Mouse (Mus musculus) neural tube, embryonic 14.5 days (tissue): ENCODE results near the gene Olfr1395. TPM values are rescaled to one million over a fixed set of nuclear protein-coding genes. Genes with fewer than 3 reads are reported as not detected.
"Not testable (repeated sequence)": the region's sequence is repeated elsewhere in the genome, so short reads cannot be mapped to it uniquely, and the experiment has no call there.

Source experiments
- ATAC-seq: fragments of 200-750 bp; cut with Nextera tagmentation; 2 replicates; pipeline ENCODE4 v1.8.0; 2017; ENCODE audit warnings: low read depth, mild to moderate bottlenecking, moderate TSS enrichment, moderate library complexity
- H3K27ac ChIP-seq: fragments of 300-500 bp; sonication (generic); 2 replicates; pipeline ENCODE4 v1.5.1; 2014; ENCODE audit warnings: low read depth, mild to moderate bottlenecking, control low read depth, low read length, moderate library complexity, mixed read lengths
- H3K27me3 ChIP-seq: fragments of 300-500 bp; sonication (generic); 2 replicates; pipeline ENCODE4 v1.6.1; 2014; ENCODE audit warnings: low read length; ENCODE audit not compliant: control insufficient read depth, insufficient read depth
- H3K36me3 ChIP-seq: fragments of 300-500 bp; sonication (generic); 2 replicates; pipeline ENCODE4 v1.6.1; 2014; ENCODE audit warnings: low read length, mixed read lengths; ENCODE audit not compliant: control insufficient read depth, insufficient read depth
- H3K4me1 ChIP-seq: fragments of 300-500 bp; sonication (generic); 2 replicates; pipeline ENCODE4 v1.6.1; 2014; ENCODE audit warnings: low read length; ENCODE audit not compliant: control insufficient read depth, insufficient read depth
- H3K4me2 ChIP-seq: fragments of 300-500 bp; sonication (generic); 2 replicates; pipeline ENCODE4 v1.6.1; 2014; ENCODE audit warnings: mild to moderate bottlenecking, low read depth, low read length, control low read depth
- H3K4me3 ChIP-seq: fragments of 300-500 bp; sonication (generic); 2 replicates; pipeline ENCODE4 v1.5.1; 2014; ENCODE audit warnings: low read depth, low read length, control low read depth, mixed read lengths
- H3K9ac ChIP-seq: fragments of 300-500 bp; sonication (generic); replicated peaks from 2 replicates; pipeline ENCODE4 v1.6.1; 2014; ENCODE audit warnings: low read depth, mild to moderate bottlenecking, control low read depth, low read length, mixed read lengths
- H3K9me3 ChIP-seq: fragments of 300-500 bp; sonication (generic); 2 replicates; pipeline ENCODE4 v1.6.1; 2016; ENCODE audit warnings: low read length; ENCODE audit not compliant: control insufficient read depth
- WGBS: fragments of 180-500 bp; shearing (Covaris S2); extraction: QIAGEN DNeasy Blood & Tissue Kit; methylation state at CpG from one replicate; pipeline ENCODE4 v1.1.7; 2014; 5-methylcytosine and 5-hydroxymethylcytosine counted together
- polyA plus RNA-seq: library from polyadenylated mRNA; unstranded; fragments of >200 nt; fragmentation: Nextera tagmentation; extraction: Ambion mirVana; gene quantifications from 2 replicates; pipeline ENCODE4 v1.2.1, GENCODE M21; 2014

Gene Olfr1395
- polyA plus RNA-seq, 1 experiment from 2014 or later: not detected

- no peak overlapping the region for H3K9ac ChIP-seq
- H3K4me3 ChIP-seq: no peak overlapping the region
- 95% methylated on average over 2 of the region's 2 CpGs for WGBS
- H3K27me3 ChIP-seq: no peaks in the 10 kb centered on the region
- H3K27ac ChIP-seq: no peak overlapping the region
- H3K4me1 ChIP-seq: no peaks in the 10 kb centered on the region
- ATAC-seq: no peak
- H3K36me3 ChIP-seq: no peaks in the 10 kb centered on the region
- H3K9me3 ChIP-seq: no peaks in the 10 kb centered on the region
- H3K4me2 ChIP-seq: no peak overlapping the region
Observed at GRCm38 (mm10) chr11:49156821-49157814, 15.0 kb downstream of the Olfr1395 start.

GRCm38 (mm10) chr11:49168839-49169611 lies 27.0 kb downstream of the Olfr1395 start:
- 5% methylated on average over 50 of the region's 50 CpGs for WGBS
- Histone ChIP-seq H3K9me3 (peaks cover 5% of the 10 kb centered on the region; the same call in 1 of the 2 replicates), H3K9ac (0 out of 2 replicates have a peak overlapping the region, but pooled peaks have one; percentile 2), H3K4me1 (no peaks in the 10 kb centered on the region), H3K4me3 (peak overlapping the region; percentile 28), H3K27ac (no peak overlapping the region), H3K36me3 (no peaks in the 10 kb centered on the region), H3K4me2 (peak overlapping the region; percentile 56), H3K27me3 (peaks cover 3% of the 10 kb centered on the region; the same call in 1 of the 2 replicates)
- peak; percentile 82 for ATAC-seq

DNA sequence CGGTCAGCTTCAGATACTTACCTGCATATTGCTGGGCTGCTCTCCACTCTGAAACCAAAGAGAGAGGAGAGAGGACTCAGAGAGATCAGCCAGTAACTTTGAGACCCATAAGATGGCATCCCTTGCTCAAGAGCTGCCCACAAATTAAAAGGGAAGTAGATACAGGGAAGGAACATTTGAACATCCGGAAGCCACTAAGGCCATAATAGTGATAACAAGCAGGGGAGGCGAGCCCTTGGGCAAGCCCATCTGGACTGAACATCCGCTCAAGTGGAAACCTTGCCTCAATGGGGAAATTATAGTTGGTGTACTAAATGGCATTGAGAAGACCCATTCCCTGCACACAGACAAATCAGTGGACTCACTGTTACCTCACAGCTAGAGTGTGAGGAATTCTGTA lies 28.5 kb downstream of the Olfr1395 start:
- ATAC-seq: no peak
- Histone ChIP-seq H3K36me3 (no peaks in the 10 kb centered on the region), H3K9ac (no peak overlapping the region), H3K27me3 (peaks cover 3% of the 10 kb centered on the region; the same call in 1 of the 2 replicates), H3K4me2 (no peak overlapping the region), H3K9me3 (peaks cover 5% of the 10 kb centered on the region; the same call in 1 of the 2 replicates), H3K4me1 (no peaks in the 10 kb centered on the region), H3K27ac (no peak overlapping the region), H3K4me3 (no peak overlapping the region)
- WGBS: 93% methylated on average over 4 of the region's 4 CpGs

- Histone ChIP-seq H3K9me3 (no peaks in the 10 kb centered on the region), H3K9ac (no peak overlapping the region), H3K4me1 (no peaks in the 10 kb centered on the region), H3K36me3 (no peaks in the 10 kb centered on the region), H3K4me3 (no peak overlapping the region), H3K27ac (no peak overlapping the region), H3K4me2 (no peak overlapping the region), H3K27me3 (no peaks in the 10 kb centered on the region)
- 95% methylated on average over 8 of the region's 8 CpGs for WGBS
- ATAC-seq: no peak
Observed at GRCm38 (mm10) chr11:49175345-49175744, 33.3 kb downstream of the Olfr1395 start.

DNA sequence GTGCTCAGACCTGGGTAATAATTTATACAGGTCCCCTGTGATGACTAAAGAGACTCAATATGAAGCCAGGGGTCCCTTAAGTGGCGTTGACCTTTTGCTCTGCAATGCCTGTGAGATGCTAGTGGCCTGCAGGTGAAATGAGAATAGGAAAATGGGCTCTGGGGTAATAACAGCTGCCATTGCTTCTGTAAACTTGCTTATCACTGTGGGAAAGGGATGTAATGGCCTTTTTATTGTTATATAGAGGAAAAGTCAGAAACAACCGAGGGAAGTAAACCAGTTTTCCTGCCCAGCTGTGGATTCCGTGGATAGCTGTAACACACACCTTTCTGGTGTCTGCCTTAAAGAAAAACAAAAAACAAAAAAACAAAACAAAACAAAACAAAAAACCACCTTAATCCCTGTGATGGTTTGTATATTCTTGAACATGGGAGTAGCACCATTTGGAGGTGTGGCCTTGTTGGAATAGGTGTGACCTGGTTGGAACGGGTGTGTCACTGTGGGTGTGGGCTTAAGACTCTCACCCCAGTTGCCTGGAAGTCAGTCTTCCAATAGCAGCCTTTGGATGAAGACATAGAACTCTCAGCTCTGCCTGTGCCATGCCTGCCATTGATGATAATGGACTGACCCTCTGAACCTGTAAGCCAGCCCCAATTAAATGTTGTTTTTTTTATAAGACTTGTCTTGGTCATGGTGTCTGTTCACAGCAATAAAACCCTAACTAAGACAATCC lies 34.1 kb downstream of the Olfr1395 start:
- not testable (repeated sequence) for H3K27ac ChIP-seq, H3K4me2 ChIP-seq, H3K9ac ChIP-seq, H3K4me3 ChIP-seq, ATAC-seq, H3K36me3 ChIP-seq, H3K9me3 ChIP-seq, H3K27me3 ChIP-seq, H3K4me1 ChIP-seq
- WGBS: 65% methylated on average over 4 of the region's 4 CpGs

- Histone ChIP-seq H3K4me1 (no peaks in the 10 kb centered on the region), H3K27me3 (no peaks in the 10 kb centered on the region), H3K9me3 (no peaks in the 10 kb centered on the region), H3K9ac (no peak overlapping the region), H3K4me3 (no peak overlapping the region), H3K36me3 (no peaks in the 10 kb centered on the region), H3K4me2 (no peak overlapping the region), H3K27ac (no peak overlapping the region)
- 58% methylated on average over 1 of the region's 1 CpGs for WGBS
- no peak for ATAC-seq
Observed at GRCm38 (mm10) chr11:49183172-49183571, 41.1 kb downstream of the Olfr1395 start.

DNA sequence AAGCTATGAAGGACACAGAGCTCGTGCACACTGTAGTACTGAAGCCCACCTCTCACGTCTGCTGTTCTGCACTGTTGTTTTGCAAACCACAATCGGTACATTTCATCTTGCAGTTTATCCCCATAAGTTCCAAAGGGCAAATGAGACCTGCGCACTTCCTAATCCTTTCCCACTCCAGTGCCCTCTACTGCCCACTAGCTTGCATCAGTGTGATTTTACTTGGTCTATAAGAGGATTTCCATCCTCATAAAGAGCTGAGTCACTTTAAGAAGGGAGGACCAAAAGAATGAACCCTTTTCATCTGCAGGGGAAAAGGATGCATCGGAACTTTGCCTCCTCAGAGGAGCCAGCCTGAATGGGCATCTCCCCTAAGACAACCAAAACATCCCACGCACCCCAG lies 44.4 kb downstream of the Olfr1395 start:
- H3K4me3 ChIP-seq: no peak overlapping the region
- no peaks in the 10 kb centered on the region for H3K4me1 ChIP-seq
- no peaks in the 10 kb centered on the region for H3K27me3 ChIP-seq
- no peak overlapping the region for H3K4me2 ChIP-seq
- no peak overlapping the region for H3K27ac ChIP-seq
- H3K36me3 ChIP-seq: no peaks in the 10 kb centered on the region
- 89% methylated on average over 6 of the region's 6 CpGs for WGBS
- H3K9me3 ChIP-seq: no peaks in the 10 kb centered on the region
- no peak for ATAC-seq
- H3K9ac ChIP-seq: no peak overlapping the region

- H3K4me1 ChIP-seq: no peaks in the 10 kb centered on the region
- no peak within 1 kb of the TSS for H3K4me2 ChIP-seq
- H3K36me3 ChIP-seq: no peaks in the 10 kb centered on the region
- no peak within 1 kb of the TSS for H3K27ac ChIP-seq
- H3K4me3 ChIP-seq: no peak within 1 kb of the TSS
- no peak for ATAC-seq
- H3K27me3 ChIP-seq: no peaks in the 10 kb centered on the region
- no peak within 1 kb of the TSS for H3K9ac ChIP-seq
- 80% methylated on average over 8 of the region's 8 CpGs for WGBS
- H3K9me3 ChIP-seq: no peaks in the 10 kb centered on the region
Observed at GRCm38 (mm10) chr11:49186955-49187488, 44.9 kb downstream of the Olfr1395 start, which contains the start of gene Btnl9. Gene Btnl9 (minus strand): TSS chr11:49187159.
